Mouse (Mus musculus) G1E (cell line): ENCODE measurements around the gene Pear1.

ENCODE experiments used
- CTCF ChIP-seq: IDR thresholded peaks from 2 replicates; pipeline ENCODE4 v1.5.1; 2012; ENCODE audit warnings: low read depth, low read length, inconsistent platforms, mixed read lengths
- GATA1 ChIP-seq: IDR thresholded peaks from 2 replicates; pipeline ENCODE4 v1.6.1; 2012; ENCODE audit warnings: borderline replicate concordance, low read length, inconsistent platforms, mixed read lengths
- GATA2 ChIP-seq: IDR thresholded peaks from 2 replicates; pipeline ENCODE4 v1.6.1; 2012; ENCODE audit warnings: low read depth, low read length, inconsistent platforms, borderline replicate concordance
- POLR2AphosphoS5 ChIP-seq: IDR thresholded peaks from 2 replicates; pipeline ENCODE4 v1.6.1; 2012; ENCODE audit warnings: low read depth, low read length, inconsistent platforms; ENCODE audit not compliant: insufficient replicate concordance
- TAL1 ChIP-seq: conservative IDR thresholded peaks from 2 replicates; pipeline ENCODE4 v1.6.1; 2012; ENCODE audit warnings: low read depth, low read length, inconsistent platforms, mixed read lengths

DNA sequence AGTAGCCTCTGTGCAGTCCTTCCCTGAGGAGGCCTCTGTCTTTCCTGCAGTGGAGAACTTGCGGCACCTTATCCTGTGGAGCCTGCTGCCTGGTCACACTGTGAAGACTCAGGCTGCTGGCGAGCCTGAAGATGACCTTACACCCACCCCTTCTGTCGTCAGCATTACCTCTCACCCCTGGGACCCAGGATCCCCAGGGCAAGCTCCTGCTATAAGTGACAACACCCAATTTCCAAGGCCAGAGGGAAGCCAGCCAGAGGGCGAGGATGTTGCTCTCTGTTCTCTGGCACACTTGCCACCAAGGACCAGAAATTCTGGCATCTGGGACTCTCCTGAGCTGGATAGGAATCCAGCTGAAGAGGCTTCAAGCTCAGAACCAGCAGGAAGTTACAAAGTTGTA lies 91.0 kb downstream of the Pear1 start:
- TF ChIP-seq CTCF: no peak
- TF ChIP-seq TAL1: no peak
- TF ChIP-seq GATA2: no peak
- no peak for TF ChIP-seq GATA1
- no peak for TF ChIP-seq POLR2AphosphoS5
